Mouse (Mus musculus) embryonic facial prominence, embryonic 15.5 days (tissue): Measurements from ENCODE around the gene Dennd6a. TPM values are rescaled to one million over a fixed set of nuclear protein-coding genes. Genes with fewer than 3 reads are reported as not detected.

Source experiments
- ATAC-seq: fragments of 200-750 bp; cut with Nextera tagmentation; 2 replicates; pipeline ENCODE4 v1.8.0; 2017; ENCODE audit warnings: low read depth, moderate TSS enrichment; ENCODE audit not compliant: insufficient number of reproducible peaks, low FRiP score, low TSS enrichment
- H3K27ac ChIP-seq: fragments of 300-500 bp; sonication (generic); replicated peaks from 2 replicates; pipeline ENCODE4 v1.5.1; 2015; ENCODE audit warnings: mild to moderate bottlenecking, inconsistent platforms
- H3K27me3 ChIP-seq: fragments of 300-500 bp; sonication (generic); 2 replicates; pipeline ENCODE4 v1.6.1; 2015; ENCODE audit warnings: inconsistent platforms
- H3K36me3 ChIP-seq: fragments of 300-500 bp; sonication (generic); 2 replicates; pipeline ENCODE4 v1.6.1; 2015; ENCODE audit warnings: mild to moderate bottlenecking, inconsistent platforms
- H3K4me1 ChIP-seq: fragments of 300-500 bp; sonication (generic); 2 replicates; pipeline ENCODE4 v1.6.1; 2015; ENCODE audit warnings: inconsistent platforms
- H3K4me2 ChIP-seq: fragments of 300-500 bp; sonication (generic); replicated peaks from 2 replicates; pipeline ENCODE4 v1.6.1; 2015; ENCODE audit warnings: mild to moderate bottlenecking, inconsistent platforms
- H3K4me3 ChIP-seq: fragments of 300-500 bp; sonication (generic); replicated peaks from 2 replicates; pipeline ENCODE4 v1.5.1; 2015; ENCODE audit warnings: mild to moderate bottlenecking, inconsistent platforms
- H3K9ac ChIP-seq: fragments of 300-500 bp; sonication (generic); 2 replicates; pipeline ENCODE4 v1.6.1; 2015; ENCODE audit warnings: inconsistent platforms
- H3K9me3 ChIP-seq: fragments of 300-500 bp; sonication (generic); replicated peaks from 2 replicates; pipeline ENCODE4 v1.6.1; 2016; ENCODE audit warnings: inconsistent platforms
- WGBS: fragments of 180-500 bp; shearing (Covaris S2); methylation state at CpG from one replicate; pipeline ENCODE4 v1.1.7; 2015; 5-methylcytosine and 5-hydroxymethylcytosine counted together
- polyA plus RNA-seq: library from polyadenylated mRNA; unstranded; fragments of >200 nt; fragmentation: Nextera tagmentation; extraction: Ambion mirVana; gene quantifications from 2 replicates; pipeline ENCODE4 v1.2.1, GENCODE M21; 2015

Dennd6a gene
- polyA plus RNA-seq, 1 experiment from 2014 or later, result 28.3 TPM

GRCm38 (mm10) chr14:26609674-26610073, 36.0 kb downstream of the Dennd6a start:
- ATAC-seq, result no peak
- H3K9ac ChIP-seq, result no peak overlapping the region
- H3K4me2 ChIP-seq, result no peak overlapping the region
- H3K4me3 ChIP-seq, result no peak overlapping the region
- no peaks in the 10 kb centered on the region for H3K9me3 ChIP-seq
- H3K27ac ChIP-seq, result no peak overlapping the region
- H3K36me3 ChIP-seq, result peaks cover 52% of the 10 kb centered on the region
- no peaks in the 10 kb centered on the region for H3K27me3 ChIP-seq
- H3K4me1 ChIP-seq, result no peaks in the 10 kb centered on the region
- 86% methylated on average over 1 of the region's 1 CpGs for WGBS

GRCm38 (mm10) chr14:26610689-26611088, 37.0 kb downstream of the Dennd6a start:
- no peak overlapping the region for H3K9ac ChIP-seq
- 86% methylated on average over 4 of the region's 4 CpGs for WGBS
- H3K27ac ChIP-seq, result no peak overlapping the region
- no peak overlapping the region for H3K4me2 ChIP-seq
- H3K4me3 ChIP-seq, result no peak overlapping the region
- H3K4me1 ChIP-seq, result no peaks in the 10 kb centered on the region
- no peak for ATAC-seq
- H3K27me3 ChIP-seq, result no peaks in the 10 kb centered on the region
- H3K9me3 ChIP-seq, result no peaks in the 10 kb centered on the region
- peaks cover 46% of the 10 kb centered on the region for H3K36me3 ChIP-seq

GRCm38 (mm10) chr14:26625301-26625700, 51.6 kb downstream of the Dennd6a start:
- Histone ChIP-seq H3K27ac (no peak overlapping the region), H3K9ac (no peak overlapping the region), H3K4me2 (no peak overlapping the region), H3K9me3 (no peaks in the 10 kb centered on the region), H3K4me1 (no peaks in the 10 kb centered on the region), H3K36me3 (peaks cover 72% of the 10 kb centered on the region), H3K4me3 (no peak overlapping the region), H3K27me3 (no peaks in the 10 kb centered on the region)
- ATAC-seq, result no peak
- WGBS, result 86% methylated on average over 4 of the region's 4 CpGs

- 83% methylated on average over 5 of the region's 5 CpGs for WGBS
- Histone ChIP-seq H3K4me2 (no peak overlapping the region), H3K27me3 (no peaks in the 10 kb centered on the region), H3K27ac (no peak overlapping the region), H3K4me3 (no peak overlapping the region), H3K4me1 (no peaks in the 10 kb centered on the region), H3K9me3 (no peaks in the 10 kb centered on the region), H3K36me3 (peaks cover 66% of the 10 kb centered on the region), H3K9ac (no peak overlapping the region)
- ATAC-seq, result no peak
These were observed 53.0 kb downstream of the Dennd6a start for GRCm38 (mm10) chr14:26626605-26627140.

- Histone ChIP-seq H3K9ac (peak overlapping the region; percentile 31), H3K4me3 (peak overlapping the region; percentile 87), H3K4me1 (peaks cover 12% of the 10 kb centered on the region; the same call in 1 of the 2 replicates), H3K27ac (peak overlapping the region; percentile 96), H3K36me3 (peaks cover 2% of the 10 kb centered on the region; the same call in 1 of the 2 replicates), H3K27me3 (no peaks in the 10 kb centered on the region), H3K4me2 (peak overlapping the region; percentile 59), H3K9me3 (no peaks in the 10 kb centered on the region)
- 18% methylated on average over 17 of the region's 17 CpGs for WGBS
- no peak; the same call in 1 of the 2 replicates for ATAC-seq
These were observed 63.6 kb downstream of the Dennd6a start for GRCm38 (mm10) chr14:26637025-26637850.

- Histone ChIP-seq H3K36me3 (no peaks in the 10 kb centered on the region; the same call in 1 of the 2 replicates), H3K4me1 (peaks cover 12% of the 10 kb centered on the region; the same call in 1 of the 2 replicates), H3K9me3 (no peaks in the 10 kb centered on the region), H3K4me2 (peak within 1 kb of the TSS; percentile 59), H3K9ac (peak within 1 kb of the TSS; percentile 93), H3K27me3 (no peaks in the 10 kb centered on the region), H3K27ac (peak within 1 kb of the TSS; percentile 96), H3K4me3 (peak within 1 kb of the TSS; percentile 87)
- WGBS, result under 1% methylated on average over 83 of the region's 83 CpGs
- ATAC-seq, result peak; percentile 99
These were observed 64.4 kb downstream of the Dennd6a start, which contains the start of gene Arf4 for GRCm38 (mm10) chr14:26637851-26638707. Arf4 (plus strand) TSS chr14:26638074.

GRCm38 (mm10) chr14:26638708-26639084, 65.0 kb downstream of the Dennd6a start:
- peak overlapping the region; percentile 59 for H3K4me2 ChIP-seq
- H3K9me3 ChIP-seq, result no peaks in the 10 kb centered on the region
- peak; percentile 17; the same call in 1 of the 2 replicates for ATAC-seq
- H3K4me3 ChIP-seq, result peak overlapping the region; percentile 87
- under 1% methylated on average over 16 of the region's 16 CpGs for WGBS
- H3K4me1 ChIP-seq, result peaks cover 12% of the 10 kb centered on the region; the same call in 1 of the 2 replicates
- no peaks in the 10 kb centered on the region; the same call in 1 of the 2 replicates for H3K36me3 ChIP-seq
- no peaks in the 10 kb centered on the region for H3K27me3 ChIP-seq
- H3K27ac ChIP-seq, result peak overlapping the region; percentile 96
- peak overlapping the region; percentile 93 for H3K9ac ChIP-seq

GRCm38 (mm10) chr14:26639251-26639650, 65.6 kb downstream of the Dennd6a start:
- Histone ChIP-seq H3K9me3 (no peaks in the 10 kb centered on the region), H3K4me1 (peaks cover 12% of the 10 kb centered on the region; the same call in 1 of the 2 replicates), H3K9ac (peak overlapping the region; percentile 93), H3K36me3 (no peaks in the 10 kb centered on the region; the same call in 1 of the 2 replicates), H3K4me3 (peak overlapping the region; percentile 87), H3K27ac (peak overlapping the region; percentile 96), H3K4me2 (peak overlapping the region; percentile 59), H3K27me3 (no peaks in the 10 kb centered on the region)
- 4% methylated on average over 11 of the region's 11 CpGs for WGBS
- no peak for ATAC-seq

- Histone ChIP-seq H3K27ac (no peak overlapping the region), H3K36me3 (no peaks in the 10 kb centered on the region; the same call in 1 of the 2 replicates), H3K9me3 (no peaks in the 10 kb centered on the region), H3K4me2 (peak overlapping the region; percentile 59), H3K4me3 (peak overlapping the region; percentile 87), H3K27me3 (no peaks in the 10 kb centered on the region), H3K9ac (0 out of 2 replicates have a peak overlapping the region, but pooled peaks have one; percentile 93), H3K4me1 (peaks cover 12% of the 10 kb centered on the region; the same call in 1 of the 2 replicates)
- ATAC-seq, result no peak
- WGBS, result 32% methylated on average over 2 of the region's 2 CpGs
These were observed 66.3 kb downstream of the Dennd6a start for GRCm38 (mm10) chr14:26639961-26640360.

- Histone ChIP-seq H3K36me3 (peaks cover 8% of the 10 kb centered on the region), H3K9ac (no peak overlapping the region), H3K4me2 (no peak overlapping the region), H3K4me1 (peaks cover 14% of the 10 kb centered on the region; the same call in 1 of the 2 replicates), H3K27ac (no peak overlapping the region), H3K4me3 (no peak overlapping the region), H3K9me3 (no peaks in the 10 kb centered on the region), H3K27me3 (no peaks in the 10 kb centered on the region)
- no peak for ATAC-seq
- 72% methylated on average over 3 of the region's 3 CpGs for WGBS
These were observed 69.5 kb downstream of the Dennd6a start for GRCm38 (mm10) chr14:26643006-26643624.
